Mouse (Mus musculus): ENCODE measurements at regions not wholly inside any gene's neighbourhood (a gene's known extent, or its start where the extent isn't known, plus 50 kb on each side); places are given as distances from the start of the nearest gene placed in this dataset.
A peak's percentile ranks its signal among the peaks of the same experiment; 100 is the strongest.

GRCm38 (mm10) chrX:90615090-90615489, 276.9 kb upstream of the Gm44 start:
- no peaks in the 10 kb centered on the region for H3K36me3 ChIP-seq (replicated peaks; ENCODE audit: control insufficient read depth, insufficient read depth, low read depth, low read length)
- no peak overlapping the region for H3K4me3 ChIP-seq (ENCODE audit: low read depth, low read length)
- DNase-seq (ENCODE audit: low spot score): peak; percentile 1
- no peaks in the 10 kb centered on the region for H3K4me1 ChIP-seq (ENCODE audit: control insufficient read depth, insufficient read depth, low read length)
- no peak overlapping the region for H3K27ac ChIP-seq (replicated peaks; ENCODE audit: low read depth, low read length)
- no peak for ATAC-seq (replicated peaks; ENCODE audit: insufficient number of reproducible peaks, low FRiP score, low TSS enrichment, low read depth)
- no peak overlapping the region for H3K9ac ChIP-seq (replicated peaks; ENCODE audit: low read length)
- H3K9me3 ChIP-seq (replicated peaks; ENCODE audit: control insufficient read depth, low read length): no peaks in the 10 kb centered on the region
- H3K27me3 ChIP-seq (ENCODE audit: control insufficient read depth, insufficient read depth, low read length): no peaks in the 10 kb centered on the region
- H3K4me2 ChIP-seq (ENCODE audit: low read depth, low read length): no peak overlapping the region

Measured in embryonic facial prominence, embryonic 11.5 days (tissue).